Mouse (Mus musculus): ENCODE measurements around the gene Rnf224. TPM values are rescaled to one million over a fixed set of nuclear protein-coding genes. Genes with fewer than 3 reads are reported as not detected.

The Rnf224 gene
- total RNA-seq, 2 experiments from 2014 or later = not detected

- ATAC-seq (replicated peaks; ENCODE audit: poor library complexity, severe bottlenecking) = no peak
Measured at GRCm38 (mm10) chr2:25197191-25197590, 39.4 kb downstream of the Rnf224 start.

- ATAC-seq (replicated peaks; ENCODE audit: poor library complexity, severe bottlenecking) = peak; percentile 63
Measured at GRCm38 (mm10) chr2:25196172-25196954, 40.2 kb downstream of the Rnf224 start, which contains the start of gene Tor4a. TSS of gene Tor4a (minus strand) at chr2:25196886.

- ATAC-seq (replicated peaks; ENCODE audit: poor library complexity, severe bottlenecking) = peak; percentile 17
Measured at GRCm38 (mm10) chr2:25195211-25196156, 41.1 kb downstream of the Rnf224 start.

GRCm38 (mm10) chr2:25194486-25195171 is 42.0 kb downstream of the Rnf224 start:
- ATAC-seq (replicated peaks; ENCODE audit: poor library complexity, severe bottlenecking) = peak; percentile 29

- no peak for ATAC-seq (replicated peaks; ENCODE audit: poor library complexity, severe bottlenecking)
Measured at GRCm38 (mm10) chr2:25194006-25194405, 42.6 kb downstream of the Rnf224 start.

GRCm38 (mm10) chr2:25193330-25193770 is 43.2 kb downstream of the Rnf224 start:
- peak; percentile 56 for ATAC-seq (replicated peaks; ENCODE audit: poor library complexity, severe bottlenecking)

- ATAC-seq (replicated peaks; ENCODE audit: poor library complexity, severe bottlenecking) = no peak
Measured at GRCm38 (mm10) chr2:25187841-25188240, 48.7 kb downstream of the Rnf224 start.

- ATAC-seq (replicated peaks; ENCODE audit: poor library complexity, severe bottlenecking) = 0 out of 2 replicates have a peak, but pooled peaks have one; percentile 21
Measured at GRCm38 (mm10) chr2:25186575-25186930, 50.0 kb downstream of the Rnf224 start.

GRCm38 (mm10) chr2:25185625-25186574 is 50.7 kb downstream of the Rnf224 start:
- ATAC-seq (replicated peaks; ENCODE audit: poor library complexity, severe bottlenecking) = peak; percentile 42

GRCm38 (mm10) chr2:25184496-25184895 is 52.1 kb downstream of the Rnf224 start:
- no peak for ATAC-seq (replicated peaks; ENCODE audit: poor library complexity, severe bottlenecking)

Other genes with a start within 250 kb of the Rnf224 start
Only the 30 nearest of the 31 such genes appear.
- gene Nsmf, start 182.4 kb downstream of the Rnf224 start, total RNA-seq (2014; fragmentation: Nextera tagmentation) = 18.6 and 19.2 TPM in 2 replicates
- gene Nsmf, start 182.4 kb downstream of the Rnf224 start, total RNA-seq (2017) = 4.2 and 22.6 TPM in 2 replicates
- gene Entpd8, start 156.5 kb downstream of the Rnf224 start, total RNA-seq (2014; fragmentation: Nextera tagmentation) = not detected in 2 replicates
- gene Entpd8, start 156.5 kb downstream of the Rnf224 start, total RNA-seq (2017) = not detected in 2 replicates
- 1.3 TPM in 1 of 2 replicates, not detected in the other for gene Noxa1, start 141.6 kb downstream of the Rnf224 start, total RNA-seq (2014; fragmentation: Nextera tagmentation)
- not detected in 2 replicates for gene Noxa1, start 141.6 kb downstream of the Rnf224 start, total RNA-seq (2017)
- gene Nrarp, start 56.0 kb downstream of the Rnf224 start, total RNA-seq (2014; fragmentation: Nextera tagmentation) = 0.62 TPM in 1 of 2 replicates, not detected in the other
- 0.39 and 0.72 TPM in 2 replicates for gene Nrarp, start 56.0 kb downstream of the Rnf224 start, total RNA-seq (2017)
- 14.6 and 20.2 TPM in 2 replicates for gene Tor4a, start 39.9 kb downstream of the Rnf224 start, total RNA-seq (2014; fragmentation: Nextera tagmentation)
- 14.7 and 16.4 TPM in 2 replicates for gene Tor4a, start 39.9 kb downstream of the Rnf224 start, total RNA-seq (2017)
- 58.5 and 79.5 TPM in 2 replicates for gene Nelfb, start 25.3 kb downstream of the Rnf224 start, total RNA-seq (2014; fragmentation: Nextera tagmentation)
- gene Nelfb, start 25.3 kb downstream of the Rnf224 start, total RNA-seq (2017) = 33.7 and 81.1 TPM in 2 replicates
- not detected in 2 replicates for gene Stpg3, start 22.1 kb downstream of the Rnf224 start, total RNA-seq (2014; fragmentation: Nextera tagmentation)
- not detected in 2 replicates for gene Stpg3, start 22.1 kb downstream of the Rnf224 start, total RNA-seq (2017)
- not detected in 2 replicates for gene Fam166a, start 18.0 kb downstream of the Rnf224 start, total RNA-seq (2014; fragmentation: Nextera tagmentation)
- gene Fam166a, start 18.0 kb downstream of the Rnf224 start, total RNA-seq (2017) = not detected in 2 replicates
- 180 and 327 TPM in 2 replicates for gene Tubb4b, start 12.1 kb downstream of the Rnf224 start, total RNA-seq (2014; fragmentation: Nextera tagmentation)
- gene Tubb4b, start 12.1 kb downstream of the Rnf224 start, total RNA-seq (2017) = 560 and 623 TPM in 2 replicates
- gene Slc34a3, start 2.4 kb downstream of the Rnf224 start, total RNA-seq (2014; fragmentation: Nextera tagmentation) = not detected in 2 replicates
- not detected in 2 replicates for gene Slc34a3, start 2.4 kb downstream of the Rnf224 start, total RNA-seq (2017)
- 0.58 TPM in 1 of 2 replicates, not detected in the other for gene Rnf208, start 5.5 kb upstream of the Rnf224 start, total RNA-seq (2014; fragmentation: Nextera tagmentation)
- gene Rnf208, start 5.5 kb upstream of the Rnf224 start, total RNA-seq (2017) = not detected in 2 replicates
- gene Cysrt1, start 5.7 kb upstream of the Rnf224 start, total RNA-seq (2014; fragmentation: Nextera tagmentation) = not detected in 2 replicates
- not detected in 2 replicates for gene Cysrt1, start 5.7 kb upstream of the Rnf224 start, total RNA-seq (2017)
- gene AL732309.1, start 10.1 kb upstream of the Rnf224 start, total RNA-seq (2014; fragmentation: Nextera tagmentation) = 5.2 and 16.1 TPM in 2 replicates
- gene AL732309.1, start 10.1 kb upstream of the Rnf224 start, total RNA-seq (2017) = 5.6 and 7.4 TPM in 2 replicates
- gene Tmem203, start 18.7 kb upstream of the Rnf224 start, total RNA-seq (2014; fragmentation: Nextera tagmentation) = 6.7 and 17.4 TPM in 2 replicates
- gene Tmem203, start 18.7 kb upstream of the Rnf224 start, total RNA-seq (2017) = 6.1 and 11.2 TPM in 2 replicates
- 15.0 and 17.2 TPM in 2 replicates for gene Tprn, start 25.8 kb upstream of the Rnf224 start, total RNA-seq (2014; fragmentation: Nextera tagmentation)
- 7.1 and 8.7 TPM in 2 replicates for gene Tprn, start 25.8 kb upstream of the Rnf224 start, total RNA-seq (2017)
- gene Ssna1, start 35.7 kb upstream of the Rnf224 start, total RNA-seq (2014; fragmentation: Nextera tagmentation) = 120 TPM in 2 replicates
- gene Ssna1, start 35.7 kb upstream of the Rnf224 start, total RNA-seq (2017) = 52.7 and 84.1 TPM in 2 replicates
- 34.7 and 46.0 TPM in 2 replicates for gene Anapc2, start 35.7 kb upstream of the Rnf224 start, total RNA-seq (2014; fragmentation: Nextera tagmentation)
- gene Anapc2, start 35.7 kb upstream of the Rnf224 start, total RNA-seq (2017) = 17.8 and 35.7 TPM in 2 replicates
- gene Tmem210, start 51.4 kb upstream of the Rnf224 start, total RNA-seq (2014; fragmentation: Nextera tagmentation) = not detected in 2 replicates
- gene Tmem210, start 51.4 kb upstream of the Rnf224 start, total RNA-seq (2017) = not detected in 2 replicates
- not detected in 2 replicates for gene Lrrc26, start 53.1 kb upstream of the Rnf224 start, total RNA-seq (2014; fragmentation: Nextera tagmentation)
- gene Lrrc26, start 53.1 kb upstream of the Rnf224 start, total RNA-seq (2017) = not detected in 2 replicates
- not detected in 2 replicates for gene Grin1, start 82.4 kb upstream of the Rnf224 start, total RNA-seq (2014; fragmentation: Nextera tagmentation)
- not detected in 2 replicates for gene Grin1, start 82.4 kb upstream of the Rnf224 start, total RNA-seq (2017)
- 36.5 and 37.2 TPM in 2 replicates for gene Man1b1, start 95.6 kb upstream of the Rnf224 start, total RNA-seq (2014; fragmentation: Nextera tagmentation)
- gene Man1b1, start 95.6 kb upstream of the Rnf224 start, total RNA-seq (2017) = 34.1 and 38.6 TPM in 2 replicates
- 15.2 and 34.8 TPM in 2 replicates for gene Dpp7, start 119.6 kb upstream of the Rnf224 start, total RNA-seq (2014; fragmentation: Nextera tagmentation)
- gene Dpp7, start 119.6 kb upstream of the Rnf224 start, total RNA-seq (2017) = 11.9 and 16.9 TPM in 2 replicates
- 55.6 and 58.1 TPM in 2 replicates for gene Uap1l1, start 128.9 kb upstream of the Rnf224 start, total RNA-seq (2014; fragmentation: Nextera tagmentation)
- gene Uap1l1, start 128.9 kb upstream of the Rnf224 start, total RNA-seq (2017) = 13.8 and 18.4 TPM in 2 replicates
- 4.5 and 17.1 TPM in 2 replicates for gene Sapcd2, start 135.5 kb upstream of the Rnf224 start, total RNA-seq (2014; fragmentation: Nextera tagmentation)
- 7.8 and 17.3 TPM in 2 replicates for gene Sapcd2, start 135.5 kb upstream of the Rnf224 start, total RNA-seq (2017)
- not detected in 2 replicates for gene Entpd2, start 159.1 kb upstream of the Rnf224 start, total RNA-seq (2014; fragmentation: Nextera tagmentation)
- not detected in 2 replicates for gene Entpd2, start 159.1 kb upstream of the Rnf224 start, total RNA-seq (2017)
- not detected in 2 replicates for gene Npdc1, start 162.6 kb upstream of the Rnf224 start, total RNA-seq (2014; fragmentation: Nextera tagmentation)
- gene Npdc1, start 162.6 kb upstream of the Rnf224 start, total RNA-seq (2017) = not detected in 2 replicates
- gene Fut7, start 186.5 kb upstream of the Rnf224 start, total RNA-seq (2014; fragmentation: Nextera tagmentation) = 34.5 and 38.8 TPM in 2 replicates
- 24.8 and 27.3 TPM in 2 replicates for gene Fut7, start 186.5 kb upstream of the Rnf224 start, total RNA-seq (2017)
- 54.8 and 56.4 TPM in 2 replicates for gene Abca2, start 191.9 kb upstream of the Rnf224 start, total RNA-seq (2014; fragmentation: Nextera tagmentation)
- gene Abca2, start 191.9 kb upstream of the Rnf224 start, total RNA-seq (2017) = 21.0 and 23.1 TPM in 2 replicates
- gene Clic3, start 220.1 kb upstream of the Rnf224 start, total RNA-seq (2014; fragmentation: Nextera tagmentation) = not detected in 2 replicates
- gene Clic3, start 220.1 kb upstream of the Rnf224 start, total RNA-seq (2017) = 1.4 TPM in 1 of 2 replicates, not detected in the other
- gene Paxx, start 224.3 kb upstream of the Rnf224 start, total RNA-seq (2014; fragmentation: Nextera tagmentation) = 29.1 and 39.4 TPM in 2 replicates
- gene Paxx, start 224.3 kb upstream of the Rnf224 start, total RNA-seq (2017) = 20.2 and 32.5 TPM in 2 replicates